Mouse (Mus musculus): ENCODE measurements around the gene Clec3b.

DNA sequence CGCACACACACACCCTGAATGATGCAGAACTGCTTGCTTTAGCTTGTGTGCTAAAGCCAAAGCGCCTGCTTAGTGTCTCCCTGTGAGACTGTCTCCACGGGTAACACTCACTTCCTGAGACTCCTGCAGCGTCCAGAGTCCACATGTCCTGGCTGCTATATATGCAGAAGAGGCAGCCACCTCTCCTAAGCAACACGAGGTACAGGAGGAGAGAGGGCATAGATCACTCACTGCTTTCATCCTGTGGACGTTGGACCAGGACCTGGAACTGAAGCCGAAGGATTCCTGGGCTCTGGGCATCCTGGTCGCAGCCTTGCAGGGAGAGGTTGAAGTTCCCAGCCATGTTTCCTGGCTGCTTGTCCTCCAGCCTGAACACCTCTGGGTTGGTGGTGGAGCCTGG is 32.5 kb downstream of the Clec3b start:
- no peak for TF ChIP-seq CTCF (IDR thresholded peaks at IDR 0.05; ENCODE audit: low read depth, low read length)
- TF ChIP-seq POLR2A (IDR thresholded peaks at IDR 0.05; ENCODE audit: extremely low read depth, insufficient read depth, low read length): no peak
